Comparison of ENCODE assay signal across 8 mouse cellular contexts in genomic region chr5:142368122-142368521, GRCm38 (mm10). TPM values are rescaled to one million over a fixed set of nuclear protein-coding genes. Genes with fewer than 3 reads are reported as not detected.
DNase-seq lines count a peak whose midpoint lies in the region; ATAC-seq and TF ChIP-seq lines count a peak whose summit lies in the region.

No protein-coding gene starts in this region.

- no peaks in the 10 kb centered on the region for H3K79me2 ChIP-seq in myocyte (ENCODE audit: control insufficient read depth, insufficient read depth)

- H3K4me1 ChIP-seq in kidney, postnatal 0 days (replicated peaks; ENCODE audit: insufficient read depth, low read length): peaks cover 13% of the 10 kb centered on the region
- H3K4me1 ChIP-seq in embryonic facial prominence, embryonic 10.5 days: peaks cover 66% of the 10 kb centered on the region
- H3K4me1 ChIP-seq in hindbrain, postnatal 0 days (ENCODE audit: insufficient read depth, low read length): peaks cover 10% of the 10 kb centered on the region

- ATAC-seq in kidney, postnatal 0 days (replicated peaks; ENCODE audit: low FRiP score, low read depth): no peak
- ATAC-seq in hindbrain, postnatal 0 days: no peak

- H3K36me3 ChIP-seq in kidney, postnatal 0 days (ENCODE audit: insufficient read depth, low read length): no peaks in the 10 kb centered on the region
- H3K36me3 ChIP-seq in embryonic facial prominence, embryonic 10.5 days (replicated peaks): peaks cover 11% of the 10 kb centered on the region
- no peaks in the 10 kb centered on the region for H3K36me3 ChIP-seq in hindbrain, postnatal 0 days (ENCODE audit: insufficient read depth, low read length)
- no peaks in the 10 kb centered on the region for H3K36me3 ChIP-seq in myocyte (ENCODE audit: control insufficient read depth, insufficient read depth)

- no peaks in the 10 kb centered on the region for H3K27me3 ChIP-seq in kidney, postnatal 0 days (ENCODE audit: insufficient read depth, low read length)
- H3K27me3 ChIP-seq in embryonic facial prominence, embryonic 10.5 days (replicated peaks; ENCODE audit: low read depth, poor library complexity, severe bottlenecking): no peaks in the 10 kb centered on the region
- H3K27me3 ChIP-seq in hindbrain, postnatal 0 days (ENCODE audit: insufficient read depth, low read length): no peaks in the 10 kb centered on the region
- no peaks in the 10 kb centered on the region for H3K27me3 ChIP-seq in myocyte (ENCODE audit: control insufficient read depth, insufficient read depth, insufficient read length)

- DNase-seq in kidney, postnatal 0 days (ENCODE audit: low spot score): no peak
- no peak for DNase-seq in kidney, adult 18-20 months
- no peak for DNase-seq in embryonic facial prominence, embryonic 10.5 days (ENCODE audit: low spot score)
- no peak for DNase-seq in hindbrain, postnatal 0 days (ENCODE audit: low spot score)
- no peak for DNase-seq in cerebellum, adult 8-10 months
- no peak for DNase-seq in thymus, postnatal 10 days (ENCODE audit: low spot score in 2 of 2)
- DNase-seq in urinary bladder, postnatal 14 days (ENCODE audit: low spot score): no peak

- peak overlapping the region; percentile 65; the same call in 1 of the 2 replicates for H3K9ac ChIP-seq in kidney, postnatal 0 days (ENCODE audit: low read depth, low read length)
- peak overlapping the region; percentile 59 for H3K9ac ChIP-seq in hindbrain, postnatal 0 days (replicated peaks; ENCODE audit: low read length)

- H3K4me2 ChIP-seq in kidney, postnatal 0 days (ENCODE audit: low read length): peak overlapping the region; percentile 63
- peak overlapping the region; percentile 86 for H3K4me2 ChIP-seq in hindbrain, postnatal 0 days (ENCODE audit: low read depth, low read length)
- H3K4me2 ChIP-seq in myocyte (ENCODE audit: low read depth): peak overlapping the region; percentile 84

- H3K27ac ChIP-seq in kidney, postnatal 0 days: peak overlapping the region; percentile 65; the same call in 1 of the 2 replicates
- H3K27ac ChIP-seq in embryonic facial prominence, embryonic 10.5 days (replicated peaks): peak overlapping the region; percentile 95
- peak overlapping the region; percentile 66; the same call in 1 of the 2 replicates for H3K27ac ChIP-seq in hindbrain, postnatal 0 days

- no peak for TF ChIP-seq CTCF in kidney, postnatal 0 days (IDR thresholded peaks at IDR 0.05; ENCODE audit: low read depth)
- TF ChIP-seq CTCF in hindbrain, postnatal 0 days (IDR thresholded peaks at IDR 0.05; ENCODE audit: low read depth): no peak

- peak overlapping the region; percentile 49 for H3K4me3 ChIP-seq in kidney, postnatal 0 days (replicated peaks; ENCODE audit: low read depth, low read length)
- H3K4me3 ChIP-seq in embryonic facial prominence, embryonic 10.5 days: peak overlapping the region; percentile 77
- peak overlapping the region; percentile 57 for H3K4me3 ChIP-seq in hindbrain, postnatal 0 days (ENCODE audit: low read length)
- peak overlapping the region; percentile 58 for H3K4me3 ChIP-seq in myocyte

- H3K9me3 ChIP-seq in kidney, postnatal 0 days (replicated peaks; ENCODE audit: low read length): no peaks in the 10 kb centered on the region
- no peaks in the 10 kb centered on the region for H3K9me3 ChIP-seq in embryonic facial prominence, embryonic 10.5 days
- H3K9me3 ChIP-seq in hindbrain, postnatal 0 days (ENCODE audit: low read length): no peaks in the 10 kb centered on the region

- no peak for TF ChIP-seq POLR2A in myocyte (IDR thresholded peaks at IDR 0.05; ENCODE audit: insufficient read length, low read depth)

- WGBS in kidney, postnatal 0 days: 51% methylated on average over 5 of the region's 5 CpGs
- WGBS in embryonic facial prominence, embryonic 10.5 days: 70% methylated on average over 5 of the region's 5 CpGs
- 55% methylated on average over 5 of the region's 5 CpGs for WGBS in hindbrain, postnatal 0 days

- peak overlapping the region; percentile 47 for H3ac ChIP-seq in myocyte (ENCODE audit: control insufficient read depth, insufficient read length)

TF ChIP-seq in myocyte, 11 proteins besides CTCF, POLR2A, EP300 and RAD21:
- TF ChIP-seq SRF (IDR thresholded peaks at IDR 0.05; ENCODE audit: control insufficient read depth, insufficient read length, low read depth) (no peak), TCF12 (IDR thresholded peaks at IDR 0.05; ENCODE audit: insufficient read depth, poor library complexity, severe bottlenecking) (no peak), REST (IDR thresholded peaks at IDR 0.05; ENCODE audit: insufficient read depth, insufficient read length) (no peak), MYOD1 (IDR thresholded peaks at IDR 0.05; ENCODE audit: control insufficient read depth in 1 of 3, insufficient read length in 2 of 3, low read depth in 2 of 3) (no peak)

RNA-seq across cellular contexts. Expression of gene Foxk1, which starts 33.2 kb away (rescaled TPM):
- 5.6 and 5.8 TPM in 2 replicates for polyA plus RNA-seq in kidney, postnatal 0 days (2015; fragmentation: Nextera tagmentation; extraction: Ambion mirVana)
- polyA plus RNA-seq in embryonic facial prominence, embryonic 10.5 days (2016; fragmentation: Nextera tagmentation; extraction: Ambion mirVana): 4.8 and 5.1 TPM in 2 replicates
- 23.3 and 24.0 TPM in 2 replicates for total RNA-seq in hindbrain, postnatal 0 days (2014; rRNA removed)
- polyA plus RNA-seq in hindbrain, postnatal 0 days (2015; fragmentation: Nextera tagmentation; extraction: Ambion mirVana): 4.6 and 6.0 TPM in 2 replicates
- polyA plus RNA-seq in myocyte (2012; fragmentation: generic; extraction: Trizol): 10.4 TPM
